Mouse (Mus musculus): ENCODE results near the gene Lsamp. TPM values are rescaled to one million over a fixed set of nuclear protein-coding genes. Genes with fewer than 3 reads are reported as not detected.
"Not testable (repeated sequence)": the region's sequence is repeated elsewhere in the genome, so short reads cannot be mapped to it uniquely, and the experiment has no call there.

The Lsamp gene
- total RNA-seq, 2 experiments from 2014 or later: 1.4 TPM

GRCm38 (mm10) chr16:41969215-41969614, 1985.1 kb downstream of the Lsamp start:
- DNase-seq: no peak
- intact Hi-C loops (cut with DNase I): no loop called here

- no peak for DNase-seq
- intact Hi-C loops (cut with DNase I): no loop called here
Observed at GRCm38 (mm10) chr16:41974866-41975719, 1990.9 kb downstream of the Lsamp start.

GRCm38 (mm10) chr16:41976897-41977296, 1992.7 kb downstream of the Lsamp start:
- DNase-seq: no peak
- intact Hi-C loops (cut with DNase I): no loop called here

GRCm38 (mm10) chr16:41996956-41997355, 2012.8 kb downstream of the Lsamp start:
- DNase-seq: no peak
- intact Hi-C loops (cut with DNase I): no loop called here

- intact Hi-C loops (cut with DNase I): no loop called here
- no peak for DNase-seq
Observed at GRCm38 (mm10) chr16:42002925-42003324, 2018.8 kb downstream of the Lsamp start.

- intact Hi-C loops (cut with DNase I); DNase-seq: not testable (repeated sequence)
Observed at GRCm38 (mm10) chr16:42003506-42003905, 2019.3 kb downstream of the Lsamp start.

GRCm38 (mm10) chr16:42004166-42004565, 2020.0 kb downstream of the Lsamp start:
- DNase-seq: no peak
- intact Hi-C loops (cut with DNase I): no loop called here

GRCm38 (mm10) chr16:42014937-42015336, 2030.8 kb downstream of the Lsamp start:
- intact Hi-C loops (cut with DNase I): no loop called here
- no peak for DNase-seq

- DNase-seq: no peak
- intact Hi-C loops (cut with DNase I): no loop called here
Observed at GRCm38 (mm10) chr16:42015443-42015842, 2031.3 kb downstream of the Lsamp start.

GRCm38 (mm10) chr16:42016791-42017643, 2032.9 kb downstream of the Lsamp start:
- DNase-seq: no peak
- intact Hi-C loops (cut with DNase I): no loop called here

GRCm38 (mm10) chr16:42022566-42022965, 2038.4 kb downstream of the Lsamp start:
- DNase-seq: no peak
- intact Hi-C loops (cut with DNase I): no loop called here

GRCm38 (mm10) chr16:42032030-42032429, 2047.9 kb downstream of the Lsamp start:
- intact Hi-C loops (cut with DNase I): no loop called here
- DNase-seq: no peak

GRCm38 (mm10) chr16:42033449-42033848, 2049.3 kb downstream of the Lsamp start:
- intact Hi-C loops (cut with DNase I): no loop called here
- DNase-seq: no peak

GRCm38 (mm10) chr16:42048138-42048537, 2064.0 kb downstream of the Lsamp start:
- no peak for DNase-seq
- intact Hi-C loops (cut with DNase I): no loop called here

- intact Hi-C loops (cut with DNase I): no loop called here
- no peak for DNase-seq
Observed at GRCm38 (mm10) chr16:42059927-42060326, 2075.8 kb downstream of the Lsamp start.

- intact Hi-C loops (cut with DNase I): no loop called here
- no peak for DNase-seq
Observed at GRCm38 (mm10) chr16:42074325-42074724, 2090.2 kb downstream of the Lsamp start.

- DNase-seq: no peak
- intact Hi-C loops (cut with DNase I): no loop called here
Observed at GRCm38 (mm10) chr16:42079573-42079972, 2095.4 kb downstream of the Lsamp start.

- no peak for DNase-seq
- intact Hi-C loops (cut with DNase I): no loop called here
Observed at GRCm38 (mm10) chr16:42081611-42082010, 2097.4 kb downstream of the Lsamp start.

- intact Hi-C loops (cut with DNase I): no loop called here
- DNase-seq: no peak
Observed at GRCm38 (mm10) chr16:42097510-42097909, 2113.3 kb downstream of the Lsamp start.

GRCm38 (mm10) chr16:42102186-42102585, 2118.0 kb downstream of the Lsamp start:
- intact Hi-C loops (cut with DNase I): no loop called here
- no peak for DNase-seq

GRCm38 (mm10) chr16:42102635-42103034, 2118.5 kb downstream of the Lsamp start:
- intact Hi-C loops (cut with DNase I): no loop called here
- DNase-seq: no peak

Data from heart, postnatal 14 days (tissue).